Mouse (Mus musculus) liver, adult 2 months (tissue): ENCODE measurements at regions not wholly inside any gene's neighbourhood (a gene's known extent, or its start where the extent isn't known, plus 50 kb on each side); places are given as distances from the start of the nearest gene placed in this dataset.

Experiments
- CTCF ChIP-seq: fragments of 200-500 bp; IDR thresholded peaks from 2 replicates; pipeline ENCODE4 v1.5.1; 2011; ENCODE audit warnings: low read depth, low read length, control low read depth
- POLR2A ChIP-seq: fragments of 200-500 bp; IDR thresholded peaks from 2 replicates; pipeline ENCODE4 v1.6.1; 2011; ENCODE audit warnings: low read length, control low read depth; ENCODE audit not compliant: insufficient read depth; ENCODE audit errors: extremely low read depth

GRCm38 (mm10) chr10:66370096-66370495, 725.8 kb upstream of the Jmjd1c start:
- TF ChIP-seq POLR2A (no peak), CTCF (no peak)
